Comparison of ENCODE assay signal across 17 mouse cellular contexts in genomic region chr2:129544919-129545318, GRCm38 (mm10). TPM values are rescaled to one million over a fixed set of nuclear protein-coding genes. Genes with fewer than 3 reads are reported as not detected.
A peak's percentile ranks its signal among the peaks of the same experiment; 100 is the strongest.
DNase-seq lines count a peak whose midpoint lies in the region; ATAC-seq and TF ChIP-seq lines count a peak whose summit lies in the region.
"Had no signal": no experiment of that assay in that cellular context is flagged by ENCODE, and none has a peak within 500 bp of the region (broad histone marks: within the 10 kb centered on the region; RNA-seq: fewer than 3 reads in every experiment).

No protein-coding gene starts in this region.

- DNase-seq in hindbrain, postnatal 0 days (ENCODE audit: low spot score): peak; percentile 48
- DNase-seq in hindbrain, embryonic 14.5 days (ENCODE audit: low spot score): no peak
- DNase-seq in cerebellum, postnatal 25 days: peak; percentile 96 to 97
- no peak for DNase-seq in spleen, postnatal 10 days (ENCODE audit: low spot score in 2 of 2)
- no peak for DNase-seq in lung, postnatal 10 days
- DNase-seq: layer of hippocampus, postnatal 36 days; lung, adult 2 months had no signal

- H3K27me3 ChIP-seq in hindbrain, postnatal 0 days (ENCODE audit: insufficient read depth, low read length): no peaks in the 10 kb centered on the region
- no peaks in the 10 kb centered on the region for H3K27me3 ChIP-seq in hindbrain, embryonic 14.5 days (ENCODE audit: control insufficient read depth, insufficient read depth, low read length)

- 0 out of 2 replicates have a peak, but pooled peaks cover 4% of the 10 kb centered on the region for H3K4me1 ChIP-seq in hindbrain, postnatal 0 days (ENCODE audit: insufficient read depth, low read length)
- H3K4me1 ChIP-seq in hindbrain, embryonic 14.5 days (replicated peaks; ENCODE audit: control insufficient read depth, insufficient read depth, low read length): 0 out of 2 replicates have a peak, but pooled peaks cover 5% of the 10 kb centered on the region
- H3K4me1 ChIP-seq in bone marrow macrophage, adult 2 months (ENCODE audit: control insufficient read depth, insufficient read depth, low read length): peaks cover 50% of the 10 kb centered on the region

- WGBS in hindbrain, postnatal 0 days: 35% methylated on average over 3 of the region's 3 CpGs
- 68% methylated on average over 3 of the region's 3 CpGs for WGBS in hindbrain, embryonic 14.5 days

- peak overlapping the region; percentile 32; the same call in 1 of the 2 replicates for H3K27ac ChIP-seq in hindbrain, postnatal 0 days
- no peak overlapping the region for H3K27ac ChIP-seq in hindbrain, embryonic 14.5 days
- peak overlapping the region; percentile 99 for H3K27ac ChIP-seq in bone marrow macrophage, adult 2 months (ENCODE audit: insufficient read depth, low read depth, low read length)

- peak; percentile 36 for ATAC-seq in hindbrain, postnatal 0 days
- ATAC-seq in hindbrain, embryonic 14.5 days (ENCODE audit: low FRiP score): no peak
- peak; percentile 86 for ATAC-seq in cerebellum, adult (ENCODE audit: insufficient number of reproducible peaks, low FRiP score, low TSS enrichment)
- ATAC-seq: CD4-positive, CD25-positive, alpha-beta regulatory T cell, adult 4 months had no signal

- no peak overlapping the region for H3K4me2 ChIP-seq in hindbrain, postnatal 0 days (ENCODE audit: low read depth, low read length)
- no peak overlapping the region for H3K4me2 ChIP-seq in hindbrain, embryonic 14.5 days (replicated peaks)
- H3K4me2 ChIP-seq: limb, embryonic 13.5 days had no signal

- H3K9me3 ChIP-seq in hindbrain, postnatal 0 days (ENCODE audit: low read length): no peaks in the 10 kb centered on the region
- no peaks in the 10 kb centered on the region for H3K9me3 ChIP-seq in hindbrain, embryonic 14.5 days (ENCODE audit: control insufficient read depth, low read length)
- H3K9me3 ChIP-seq: limb, embryonic 13.5 days had no signal

- no peaks in the 10 kb centered on the region for H3K36me3 ChIP-seq in hindbrain, postnatal 0 days (ENCODE audit: insufficient read depth, low read length)
- no peaks in the 10 kb centered on the region for H3K36me3 ChIP-seq in hindbrain, embryonic 14.5 days (replicated peaks; ENCODE audit: control insufficient read depth, insufficient read depth)
- H3K36me3 ChIP-seq: limb, embryonic 13.5 days had no signal

- H3K4me3 ChIP-seq in hindbrain, postnatal 0 days (ENCODE audit: low read length): no peak overlapping the region
- H3K4me3 ChIP-seq in hindbrain, embryonic 14.5 days (replicated peaks; ENCODE audit: low read length): no peak overlapping the region
- H3K4me3 ChIP-seq in bone marrow macrophage, adult 2 months (ENCODE audit: insufficient read depth, low read length): no peak overlapping the region
- H3K4me3 ChIP-seq: limb, embryonic 13.5 days had no signal

- no peak for TF ChIP-seq POLR2A in bone marrow macrophage, adult 2 months (IDR thresholded peaks at IDR 0.05; ENCODE audit: borderline replicate concordance, low read depth, low read length)

- no peak overlapping the region for H3K9ac ChIP-seq in hindbrain, postnatal 0 days (replicated peaks; ENCODE audit: low read length)
- H3K9ac ChIP-seq in hindbrain, embryonic 14.5 days: no peak overlapping the region
- H3K9ac ChIP-seq: limb, embryonic 13.5 days had no signal

- TF ChIP-seq CTCF in hindbrain, postnatal 0 days (IDR thresholded peaks at IDR 0.05; ENCODE audit: low read depth): no peak
- TF ChIP-seq CTCF in bone marrow macrophage, adult 2 months (IDR thresholded peaks at IDR 0.05; ENCODE audit: low read depth, low read length): no peak

RNA-seq across cellular contexts. Expression of gene F830045P16Rik, which starts 8.5 kb away (rescaled TPM):
- total RNA-seq in hindbrain, postnatal 0 days (2014; rRNA removed): not detected in 2 replicates
- polyA plus RNA-seq in hindbrain, postnatal 0 days (2015; fragmentation: Nextera tagmentation; extraction: Ambion mirVana): not detected in 2 replicates
- not detected in 2 replicates for polyA plus RNA-seq in hindbrain, embryonic 14.5 days (2014; fragmentation: Nextera tagmentation; extraction: Ambion mirVana)
- polyA plus RNA-seq in bone marrow macrophage, adult 2 months (2012; ENCODE audit: insufficient read depth, insufficient read length, missing spikeins): 0.28 and 0.41 TPM in 2 replicates
- total RNA-seq: adrenal gland, postnatal 4 days; megakaryocyte progenitor cell, adult 5-6 weeks had no signal
- polyA plus RNA-seq: CD4-positive, CD25-positive, alpha-beta regulatory T cell, adult 4 months; cortical plate, adult 2 months; heart, embryonic 16.5 days; intestine, embryonic 14.5 days; lung, adult 2 months; testis, adult 2 months had no signal

RNA-seq across cellular contexts. Expression of gene Sirpa, which starts 47.7 kb away (rescaled TPM):
- 87.7 and 135 TPM in 2 replicates for total RNA-seq in hindbrain, postnatal 0 days (2014; rRNA removed)
- 35.8 and 37.1 TPM in 2 replicates for polyA plus RNA-seq in hindbrain, postnatal 0 days (2015; fragmentation: Nextera tagmentation; extraction: Ambion mirVana)
- 38.6 and 40.7 TPM in 2 replicates for polyA plus RNA-seq in hindbrain, embryonic 14.5 days (2014; fragmentation: Nextera tagmentation; extraction: Ambion mirVana)
- polyA plus RNA-seq in bone marrow macrophage, adult 2 months (2012; ENCODE audit: insufficient read depth, insufficient read length, missing spikeins): 1,284 and 1,400 TPM in 2 replicates

Comparison
In these comparisons a context has a peak if more than half of its experiments do, and no peak if none do; other contexts are left out.
1. DNase-seq: peak in hindbrain, postnatal 0 days (single experiment) and cerebellum, postnatal 25 days (2 of 2); none in hindbrain, embryonic 14.5 days (single experiment), spleen, postnatal 10 days (0 of 2) and lung, postnatal 10 days (single experiment).
2. RNA of gene Sirpa, which starts 47.7 kb away (polyA plus RNA-seq): 1,284 to 1,400 TPM in bone marrow macrophage, adult 2 months; 38.6 to 40.7 TPM in hindbrain, embryonic 14.5 days and 35.8 to 37.1 TPM in hindbrain, postnatal 0 days; every median in the first group is over 10 times any median in the second.